Mouse (Mus musculus) right cerebral cortex, postnatal 4 days (tissue): Measurements from ENCODE around the gene Zc3h18.

Source experiments
- DNase-seq: peaks from one replicate; pipeline ENCODE4 v3.0.0-alpha.2; 2022

Zc3h18 gene

GRCm38 (mm10) chr8:122437708-122438331 is 61.4 kb downstream of the Zc3h18 start:
- no peak for DNase-seq

GRCm38 (mm10) chr8:122439336-122439735 is 62.9 kb downstream of the Zc3h18 start:
- no peak for DNase-seq

GRCm38 (mm10) chr8:122441326-122441725 is 64.9 kb downstream of the Zc3h18 start:
- DNase-seq = no peak

DNA sequence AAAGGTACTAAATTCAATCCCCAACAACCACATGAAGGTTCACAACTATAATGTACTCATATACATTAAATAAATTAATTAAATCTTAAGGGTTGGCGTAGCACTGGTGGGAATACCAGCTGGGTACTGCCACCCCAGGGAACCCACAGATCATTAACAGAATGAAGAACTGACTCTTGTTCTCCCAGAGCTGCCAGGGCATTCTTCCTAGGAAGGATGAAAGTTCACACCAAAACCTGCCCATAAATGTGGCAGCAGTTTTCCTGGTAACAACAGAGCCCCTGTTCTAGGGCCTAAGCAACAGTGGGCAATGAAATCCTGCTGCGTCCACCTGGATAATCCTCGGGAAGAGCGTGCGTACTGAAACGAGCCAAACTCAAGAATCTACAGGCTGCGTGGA is 65.9 kb downstream of the Zc3h18 start:
- DNase-seq = no peak

GRCm38 (mm10) chr8:122442781-122443180 is 66.4 kb downstream of the Zc3h18 start:
- no peak for DNase-seq

DNA sequence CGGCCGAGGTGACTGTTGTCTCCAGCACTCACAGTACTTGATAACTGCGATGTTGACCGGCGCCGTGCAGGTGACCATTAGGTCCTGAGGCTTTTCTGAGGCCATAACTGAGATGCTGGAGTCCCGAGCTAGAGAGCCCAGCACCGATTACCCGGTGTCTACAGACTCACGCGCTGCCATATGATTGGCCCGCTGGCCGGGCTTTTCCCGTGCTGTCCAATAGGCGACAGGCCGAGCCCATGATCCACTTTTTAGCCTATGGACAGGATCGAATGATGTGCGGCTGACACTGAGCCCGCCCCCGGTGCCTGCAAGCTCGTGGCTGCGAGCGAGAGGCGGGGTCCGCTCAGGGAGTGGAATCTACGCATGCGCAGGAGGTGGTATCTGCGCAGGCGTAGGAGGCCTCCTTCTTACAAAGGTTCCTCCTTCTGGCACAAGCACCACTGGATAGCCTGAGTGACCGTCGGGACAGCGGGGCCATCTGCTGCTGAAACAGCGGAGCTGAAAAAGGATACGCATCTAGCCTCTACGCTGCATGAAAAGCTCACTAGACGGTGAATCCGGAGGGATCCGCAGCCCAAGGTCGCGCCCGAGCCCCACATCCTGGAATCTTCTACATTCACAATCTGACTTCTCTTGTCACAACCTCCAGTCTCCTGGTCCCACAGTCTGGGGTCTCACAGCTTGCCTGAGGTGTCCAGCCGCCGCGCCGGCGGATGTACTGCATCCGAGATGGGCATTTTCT is 67.0 kb downstream of the Zc3h18 start, which contains the start of gene Mvd:
Mvd (minus strand) TSS at position 161 of the 745 bp plus-strand sequence.
- DNase-seq = peak; percentile 96

DNA sequence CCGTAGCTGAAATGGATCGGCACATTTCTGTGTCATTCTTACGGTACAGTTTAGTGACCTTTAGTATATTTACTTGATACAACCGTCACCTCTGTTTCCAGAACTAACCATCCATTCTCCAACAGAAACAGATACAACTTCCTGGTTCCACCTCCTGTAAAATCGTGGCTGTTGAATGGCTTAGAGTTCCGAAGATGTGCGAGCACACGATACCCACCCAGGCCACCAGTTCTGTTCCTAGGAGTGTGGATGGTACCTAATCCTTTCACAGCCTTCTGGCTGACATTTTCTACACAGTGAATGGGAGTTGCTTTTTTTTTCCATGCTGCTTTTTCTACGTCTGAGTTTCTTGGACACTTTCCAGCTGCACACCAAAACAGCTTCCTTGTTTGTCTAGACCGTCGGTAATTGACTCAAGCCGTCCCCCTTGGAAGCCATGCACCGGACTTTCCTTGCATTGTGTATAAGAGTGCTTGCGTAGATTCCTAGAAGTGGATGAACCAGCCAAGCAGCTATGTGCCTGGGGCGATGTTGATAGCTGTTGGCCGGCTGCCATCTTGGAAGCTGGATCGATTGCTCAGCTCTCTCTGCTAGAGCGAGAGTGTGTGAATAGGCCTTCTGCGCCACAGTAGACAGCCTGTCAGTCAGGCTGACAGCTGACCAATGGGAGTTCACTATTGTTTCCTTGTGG is 67.8 kb downstream of the Zc3h18 start:
- DNase-seq = peak; percentile 84

DNA sequence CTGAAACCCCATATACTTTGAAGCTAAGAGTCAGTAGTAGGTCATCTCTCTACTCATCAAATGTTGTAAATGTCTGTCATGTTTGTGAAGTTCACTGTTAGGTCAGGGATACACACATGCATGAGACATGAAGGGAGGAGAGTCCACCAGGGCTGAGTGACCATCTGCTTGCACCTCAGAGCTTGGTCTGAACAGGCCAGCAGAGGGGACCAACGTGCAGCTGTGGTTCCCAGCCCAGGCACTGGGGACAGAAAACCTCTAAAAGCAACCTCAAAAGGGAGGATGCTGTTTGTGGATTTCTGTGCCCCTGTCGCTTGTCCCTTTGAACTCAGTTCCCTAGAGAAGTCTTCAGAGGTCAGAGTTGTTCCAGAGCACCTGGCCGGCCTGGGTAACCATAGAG is 68.8 kb downstream of the Zc3h18 start:
- no peak for DNase-seq

GRCm38 (mm10) chr8:122451161-122451703 is 74.8 kb downstream of the Zc3h18 start:
- no peak for DNase-seq

DNA sequence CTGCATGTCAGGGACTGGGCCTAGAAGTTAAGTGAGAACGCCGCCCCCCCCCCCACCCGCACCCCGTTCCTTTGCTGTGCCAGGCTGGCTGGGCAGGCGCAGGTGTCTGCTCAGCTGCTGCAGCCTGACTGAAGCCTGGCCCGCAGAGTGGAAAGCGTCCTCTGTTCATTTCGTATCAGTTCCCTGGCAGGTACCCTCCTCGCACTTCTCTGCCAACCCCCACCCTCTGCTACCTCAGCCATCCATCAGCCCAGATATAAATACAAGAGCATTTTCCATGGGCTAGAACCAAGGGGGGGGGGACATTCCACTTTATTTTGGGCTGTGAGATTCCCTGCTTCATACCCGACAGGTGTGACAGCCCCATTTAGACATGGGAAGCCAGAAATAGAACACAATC is 75.7 kb downstream of the Zc3h18 start:
- no peak for DNase-seq

GRCm38 (mm10) chr8:122454409-122454808 is 78.0 kb downstream of the Zc3h18 start:
- no peak for DNase-seq

GRCm38 (mm10) chr8:122457171-122457570 is 80.8 kb downstream of the Zc3h18 start:
- no peak for DNase-seq

DNA sequence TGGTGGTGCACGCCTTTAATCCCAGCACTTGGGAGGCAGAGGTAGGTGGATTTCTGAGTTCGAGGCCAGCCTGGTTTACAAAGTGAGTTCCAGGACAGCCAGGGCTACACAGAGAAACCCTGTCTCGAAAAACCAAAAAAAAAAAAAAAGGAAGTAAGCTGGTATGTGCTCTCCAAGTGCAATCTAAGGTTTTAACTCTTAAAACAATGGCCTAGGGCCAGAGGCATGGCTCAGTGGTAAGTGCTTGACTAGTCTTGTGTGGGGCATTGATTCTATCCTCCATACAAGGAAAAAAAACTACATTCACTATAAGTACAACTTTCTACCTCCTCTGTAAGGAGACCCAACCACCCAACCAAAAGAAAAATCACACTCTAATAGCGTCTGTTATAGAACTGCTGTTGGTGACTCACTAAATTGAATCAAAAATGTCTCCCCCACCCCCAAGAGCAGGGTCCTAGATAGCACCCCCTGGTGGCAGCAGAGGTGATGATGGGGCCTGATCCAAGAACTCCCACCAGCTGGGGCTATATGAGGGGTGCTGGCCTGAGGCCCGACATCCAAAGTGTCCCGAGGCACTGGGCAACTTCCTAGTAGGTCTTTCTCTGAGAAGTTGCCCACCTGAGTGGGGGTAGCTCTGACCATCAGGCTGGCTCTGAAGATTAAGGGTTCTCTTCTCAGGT is 83.0 kb downstream of the Zc3h18 start:
- DNase-seq = peak; percentile 40

DNA sequence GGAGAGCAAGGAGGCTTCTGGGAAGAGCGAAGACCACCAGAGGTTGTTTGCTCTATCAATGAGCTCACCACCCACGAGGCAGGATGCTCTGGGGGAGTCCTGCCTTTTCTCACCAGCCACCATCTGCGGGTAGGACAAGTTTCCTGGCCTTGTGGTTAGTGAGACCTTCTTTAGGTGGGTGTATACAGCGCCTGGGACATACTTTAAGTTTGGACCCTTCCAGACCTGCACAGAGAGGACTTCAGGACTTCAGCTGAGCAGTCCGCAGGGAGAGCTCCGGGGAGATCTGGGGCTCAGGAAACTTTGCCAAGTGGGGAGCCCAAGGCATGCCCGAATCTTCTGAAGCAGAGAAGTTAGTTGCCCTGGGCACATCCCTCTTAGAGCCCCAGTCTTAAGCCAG is 83.6 kb downstream of the Zc3h18 start:
- DNase-seq = no peak

DNA sequence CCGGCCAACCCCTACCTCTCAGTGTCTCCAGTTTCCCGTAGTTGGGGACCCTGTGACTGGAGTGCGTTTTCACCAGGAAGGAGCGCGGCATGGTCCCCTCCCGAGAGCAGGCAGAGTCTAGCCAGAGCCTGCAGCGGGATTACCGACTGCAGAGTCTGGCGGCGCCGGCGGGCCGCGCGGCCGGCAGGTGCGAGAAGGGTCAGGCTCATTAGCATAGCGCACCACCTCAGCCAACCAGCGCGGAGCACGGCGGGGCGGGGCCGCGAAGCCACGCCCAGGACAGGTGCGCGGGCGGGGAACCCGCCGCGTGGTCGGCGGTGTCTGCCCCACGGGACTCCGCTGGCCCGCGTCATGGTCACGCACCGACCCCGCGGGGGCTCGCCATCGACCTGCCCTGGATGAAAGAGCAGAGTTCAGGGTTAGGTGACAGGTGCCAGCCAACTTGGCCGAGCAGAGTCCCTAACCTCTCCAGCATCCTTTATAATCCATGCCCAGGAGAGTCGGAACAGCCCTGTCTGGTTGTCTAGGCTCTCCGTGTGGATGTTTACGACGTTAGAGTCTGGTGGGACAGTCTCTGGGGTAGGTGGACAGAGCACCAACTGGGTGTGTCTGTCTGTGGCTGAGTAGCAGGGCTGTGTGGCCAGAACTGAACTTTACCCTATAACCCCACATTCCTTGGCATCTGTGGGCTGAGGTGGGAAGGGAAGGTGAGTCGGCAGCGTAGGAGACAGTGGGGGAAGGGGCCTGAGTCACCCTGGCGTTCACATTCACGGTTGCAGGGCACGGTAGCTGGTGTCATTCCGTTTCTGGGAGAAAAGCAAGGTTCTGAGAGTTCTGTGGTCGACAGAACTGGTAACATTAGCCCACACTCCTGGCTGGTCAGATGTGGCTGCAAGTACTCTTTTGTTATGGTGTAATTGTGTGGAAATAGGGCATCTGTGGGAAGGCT is 84.4 kb downstream of the Zc3h18 start, which contains the start of gene Snai3:
Snai3 (minus strand) TSS at position 210 of the 949 bp plus-strand sequence.
- DNase-seq = no peak

DNA sequence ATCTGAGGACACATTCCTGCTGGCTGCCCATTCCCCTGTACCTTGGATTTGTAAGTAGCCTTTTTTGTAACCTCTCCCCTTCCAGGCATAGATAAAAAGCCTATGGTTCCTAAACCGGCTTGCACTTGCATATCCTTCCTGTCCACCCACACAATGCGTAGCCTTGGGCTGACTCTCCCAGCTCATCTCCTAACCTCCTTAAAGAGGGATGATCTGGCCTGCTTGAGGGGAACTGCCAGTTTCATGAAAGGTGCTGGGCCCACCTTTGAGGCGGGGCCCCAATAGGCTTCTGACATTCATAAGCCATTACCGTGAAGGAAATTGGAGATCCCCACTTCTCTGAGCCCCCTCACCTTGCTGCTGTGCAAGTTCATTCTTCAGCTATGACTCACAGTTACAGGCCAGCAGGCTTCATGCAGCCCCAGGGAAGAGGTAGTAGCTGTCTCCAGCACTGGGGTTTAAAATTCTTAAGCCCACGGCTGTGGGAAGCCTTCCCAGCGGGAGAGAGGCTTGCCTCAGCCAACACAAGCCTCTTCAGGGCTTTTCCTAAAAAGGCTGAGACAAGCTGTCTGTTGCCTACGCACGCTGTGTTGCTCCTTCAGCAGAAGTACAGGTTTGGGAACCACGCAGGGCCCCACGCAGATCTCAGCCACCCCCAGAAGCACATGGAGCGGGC is 85.2 kb downstream of the Zc3h18 start:
- DNase-seq = no peak

DNA sequence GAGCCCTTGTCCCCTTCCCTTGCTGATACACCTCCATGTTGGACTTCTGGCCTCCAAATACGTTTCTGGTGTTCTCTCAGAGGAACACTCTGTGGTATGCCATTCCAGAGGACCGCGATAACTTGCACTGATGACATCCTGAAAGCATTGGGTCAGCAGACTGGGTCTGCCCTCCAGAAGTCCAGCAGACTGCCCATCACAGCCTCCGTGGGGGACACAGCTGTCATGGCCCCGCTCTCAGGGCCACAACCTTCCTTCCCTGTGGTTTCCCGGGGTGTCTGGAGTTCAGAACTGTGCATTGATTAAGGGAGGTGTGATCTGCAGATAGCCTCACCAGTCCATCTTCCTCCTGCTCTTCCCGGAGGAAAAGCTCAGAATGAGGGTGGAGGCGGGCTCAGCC is 86.1 kb downstream of the Zc3h18 start:
- no peak for DNase-seq

- no peak for DNase-seq
Measured at GRCm38 (mm10) chr8:122463651-122464640, 87.5 kb downstream of the Zc3h18 start.

DNA sequence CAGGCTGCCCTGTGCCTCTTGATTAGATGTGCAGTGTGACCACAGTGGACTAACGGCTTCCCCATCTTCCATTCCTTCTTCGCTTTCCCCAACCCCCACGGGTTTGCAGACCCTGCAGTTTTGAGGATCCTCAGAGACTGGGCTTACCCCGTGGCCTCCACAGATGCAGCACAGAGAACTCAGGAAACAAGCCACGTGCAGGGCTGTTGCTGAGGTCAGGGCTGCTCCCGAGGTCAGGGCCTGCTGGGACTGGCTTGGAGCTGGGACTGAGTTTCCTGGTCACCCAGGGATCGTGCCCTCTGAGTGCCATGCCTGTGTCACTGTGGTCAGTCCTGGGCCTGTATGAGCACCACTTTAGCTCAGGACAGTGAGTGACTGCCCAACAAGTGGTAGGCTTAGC is 88.6 kb downstream of the Zc3h18 start:
- no peak for DNase-seq
